ENCODE assay signal across 8 mouse cellular contexts in the genomic region with DNA sequence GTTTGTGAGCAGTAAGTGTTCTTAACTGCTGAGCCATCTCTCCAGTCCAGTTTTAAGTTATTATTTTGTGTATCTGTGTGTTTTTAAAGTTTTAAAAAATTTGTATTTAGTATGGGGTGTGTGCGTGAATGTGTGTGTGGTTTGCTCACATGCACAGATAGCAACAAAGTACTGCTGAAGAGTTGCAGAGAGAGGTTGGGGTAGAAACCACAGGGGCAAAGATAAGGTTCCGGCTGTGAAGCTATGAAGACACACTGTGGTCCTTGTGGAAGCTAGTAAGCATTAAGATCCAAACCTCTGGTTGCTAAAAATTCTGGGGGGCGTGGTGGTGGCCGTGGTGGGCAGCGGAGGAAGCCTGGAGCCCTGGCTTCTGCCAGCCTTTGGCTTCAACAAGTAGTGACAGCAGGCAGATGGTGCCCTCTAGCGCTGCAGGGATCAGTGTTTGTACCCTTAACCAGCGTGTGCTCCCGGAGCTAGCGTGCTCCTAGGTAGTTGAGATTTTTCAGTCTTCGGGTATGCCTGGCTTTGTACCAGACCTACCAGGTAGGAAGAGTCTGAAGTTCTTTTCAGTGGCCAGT. TPM values are rescaled to one million over a fixed set of nuclear protein-coding genes. Genes with fewer than 3 reads are reported as not detected.
DNase-seq lines count a peak whose midpoint lies in the region; ATAC-seq and TF ChIP-seq lines count a peak whose summit lies in the region.

No protein-coding gene starts in this region.

- no peak for TF ChIP-seq POLR2A in myocyte (IDR thresholded peaks at IDR 0.05; ENCODE audit: insufficient read length, low read depth)

- H3K36me3 ChIP-seq in intestine, postnatal 0 days (ENCODE audit: control insufficient read depth, insufficient read depth): no peaks in the 10 kb centered on the region
- no peaks in the 10 kb centered on the region; the same call in 1 of the 2 replicates for H3K36me3 ChIP-seq in intestine, embryonic 15.5 days
- peaks cover 4% of the 10 kb centered on the region; the same call in 1 of the 2 replicates for H3K36me3 ChIP-seq in embryonic facial prominence, embryonic 14.5 days (ENCODE audit: control insufficient read depth, insufficient read depth, low read length)
- no peaks in the 10 kb centered on the region for H3K36me3 ChIP-seq in myocyte (ENCODE audit: control insufficient read depth, insufficient read depth)
- peaks cover 15% of the 10 kb centered on the region for H3K36me3 ChIP-seq in limb, embryonic 10.5 days

- no peak overlapping the region for H3ac ChIP-seq in myocyte (ENCODE audit: control insufficient read depth, insufficient read length)

- H3K4me2 ChIP-seq in intestine, postnatal 0 days (replicated peaks; ENCODE audit: low read depth): no peak overlapping the region
- no peak overlapping the region for H3K4me2 ChIP-seq in intestine, embryonic 15.5 days (replicated peaks)
- H3K4me2 ChIP-seq in embryonic facial prominence, embryonic 14.5 days (ENCODE audit: low read depth, low read length): no peak overlapping the region
- no peak overlapping the region for H3K4me2 ChIP-seq in myocyte (ENCODE audit: low read depth)

- no peaks in the 10 kb centered on the region for H3K9me3 ChIP-seq in intestine, postnatal 0 days (ENCODE audit: control insufficient read depth)
- no peaks in the 10 kb centered on the region for H3K9me3 ChIP-seq in intestine, embryonic 15.5 days
- no peaks in the 10 kb centered on the region for H3K9me3 ChIP-seq in embryonic facial prominence, embryonic 14.5 days (ENCODE audit: control insufficient read depth, low read length)
- H3K9me3 ChIP-seq in limb, embryonic 10.5 days (replicated peaks): no peaks in the 10 kb centered on the region

- no peak overlapping the region for H3K9ac ChIP-seq in intestine, postnatal 0 days (ENCODE audit: low read depth, low read length)
- H3K9ac ChIP-seq in intestine, embryonic 15.5 days: no peak overlapping the region
- no peak overlapping the region for H3K9ac ChIP-seq in embryonic facial prominence, embryonic 14.5 days (ENCODE audit: low read depth, low read length)

- no peaks in the 10 kb centered on the region for H3K4me1 ChIP-seq in intestine, postnatal 0 days (replicated peaks; ENCODE audit: control insufficient read depth, insufficient read depth, low read length)
- H3K4me1 ChIP-seq in intestine, embryonic 15.5 days (replicated peaks): peaks cover 5% of the 10 kb centered on the region
- H3K4me1 ChIP-seq in embryonic facial prominence, embryonic 14.5 days (ENCODE audit: control insufficient read depth, insufficient read depth, low read length): 0 out of 2 replicates have a peak, but pooled peaks cover 5% of the 10 kb centered on the region
- peaks cover 6% of the 10 kb centered on the region for H3K4me1 ChIP-seq in limb, embryonic 10.5 days

- 48% methylated on average over 10 of the region's 10 CpGs for WGBS in intestine, postnatal 0 days
- WGBS in intestine, embryonic 15.5 days: 48% methylated on average over 10 of the region's 10 CpGs
- 64% methylated on average over 10 of the region's 10 CpGs for WGBS in embryonic facial prominence, embryonic 14.5 days
- WGBS in limb, embryonic 10.5 days: 61% methylated on average over 10 of the region's 10 CpGs

- H3K27ac ChIP-seq in intestine, postnatal 0 days (ENCODE audit: low read depth, low read length): no peak overlapping the region
- H3K27ac ChIP-seq in intestine, embryonic 15.5 days: no peak overlapping the region
- H3K27ac ChIP-seq in embryonic facial prominence, embryonic 14.5 days (replicated peaks; ENCODE audit: low read depth, low read length): no peak overlapping the region
- no peak overlapping the region for H3K27ac ChIP-seq in limb, embryonic 10.5 days

- no peaks in the 10 kb centered on the region for H3K79me2 ChIP-seq in myocyte (ENCODE audit: control insufficient read depth, insufficient read depth)

- peak; percentile 33 for DNase-seq in ZHBTc4 (ENCODE audit: low read depth, low spot score)
- peak; percentile 56 for DNase-seq in embryonic facial prominence, embryonic 14.5 days (ENCODE audit: low spot score)
- DNase-seq in kidney, postnatal 4 days: peak; percentile 67 to 78
- DNase-seq in thymus, postnatal 36 days: peak; percentile 75 to 77
- no peak for DNase-seq in limb, embryonic 10.5 days (ENCODE audit: low spot score)

- no peaks in the 10 kb centered on the region for H3K27me3 ChIP-seq in intestine, postnatal 0 days (replicated peaks; ENCODE audit: control insufficient read depth, insufficient read depth, low read length)
- no peaks in the 10 kb centered on the region for H3K27me3 ChIP-seq in intestine, embryonic 15.5 days (replicated peaks)
- H3K27me3 ChIP-seq in embryonic facial prominence, embryonic 14.5 days (replicated peaks; ENCODE audit: control insufficient read depth, insufficient read depth, low read length): no peaks in the 10 kb centered on the region
- no peaks in the 10 kb centered on the region for H3K27me3 ChIP-seq in myocyte (ENCODE audit: control insufficient read depth, insufficient read depth, insufficient read length)
- no peaks in the 10 kb centered on the region for H3K27me3 ChIP-seq in limb, embryonic 10.5 days (ENCODE audit: low read depth, poor library complexity, severe bottlenecking)

- H3K4me3 ChIP-seq in intestine, postnatal 0 days (ENCODE audit: low read depth, low read length): no peak overlapping the region
- H3K4me3 ChIP-seq in intestine, embryonic 15.5 days (replicated peaks): no peak overlapping the region
- no peak overlapping the region for H3K4me3 ChIP-seq in embryonic facial prominence, embryonic 14.5 days (ENCODE audit: low read depth, low read length)
- no peak overlapping the region for H3K4me3 ChIP-seq in myocyte
- H3K4me3 ChIP-seq in limb, embryonic 10.5 days: no peak overlapping the region

- peak; percentile 76 for TF ChIP-seq CTCF in intestine, postnatal 0 days (IDR thresholded peaks at IDR 0.05; ENCODE audit: low read depth)

- no peak for ATAC-seq in intestine, postnatal 0 days
- ATAC-seq in intestine, embryonic 15.5 days: no peak
- no peak for ATAC-seq in embryonic facial prominence, embryonic 14.5 days (ENCODE audit: low read depth)

TF ChIP-seq in myocyte, 11 proteins besides CTCF, POLR2A, EP300 and RAD21:
- TF ChIP-seq TCF3 (IDR thresholded peaks at IDR 0.05; ENCODE audit: insufficient read length, low read depth) (no peak), POLR2AphosphoS2 (IDR thresholded peaks at IDR 0.05; ENCODE audit: insufficient read length, low read depth) (peak; percentile 67), MYOD1 (IDR thresholded peaks at IDR 0.05; ENCODE audit: control insufficient read depth in 1 of 3, insufficient read length in 2 of 3, low read depth in 2 of 3) (no peak), SRF (IDR thresholded peaks at IDR 0.05; ENCODE audit: control insufficient read depth, insufficient read length, low read depth) (no peak), E2F4 (IDR thresholded peaks at IDR 0.05; ENCODE audit: insufficient read depth) (no peak)

RNA-seq across cellular contexts. Expression of a gene that starts 13.7 kb away (rescaled TPM):
- 13.7 and 14.0 TPM in 2 replicates for polyA plus RNA-seq in intestine, postnatal 0 days (2015; fragmentation: Nextera tagmentation; extraction: Ambion mirVana)
- 73.0 and 77.0 TPM in 2 replicates for polyA plus RNA-seq in intestine, embryonic 15.5 days (2015; fragmentation: Nextera tagmentation; extraction: Ambion mirVana)
- polyA plus RNA-seq in embryonic facial prominence, embryonic 14.5 days (2014; fragmentation: Nextera tagmentation; extraction: Ambion mirVana): 37.7 and 39.8 TPM in 2 replicates
- polyA plus RNA-seq in myocyte (2012; fragmentation: generic; extraction: Trizol): 70.7 TPM
- 56.7 and 57.9 TPM in 2 replicates for polyA plus RNA-seq in limb, embryonic 10.5 days (2016; fragmentation: Nextera tagmentation; extraction: Ambion mirVana)

RNA-seq across cellular contexts. Expression of a gene that starts 20.6 kb away (rescaled TPM):
- 35.7 and 42.8 TPM in 2 replicates for polyA plus RNA-seq in intestine, postnatal 0 days (2015; fragmentation: Nextera tagmentation; extraction: Ambion mirVana)
- polyA plus RNA-seq in intestine, embryonic 15.5 days (2015; fragmentation: Nextera tagmentation; extraction: Ambion mirVana): 59.6 and 60.4 TPM in 2 replicates
- 28.8 and 29.3 TPM in 2 replicates for polyA plus RNA-seq in embryonic facial prominence, embryonic 14.5 days (2014; fragmentation: Nextera tagmentation; extraction: Ambion mirVana)
- 24.8 TPM for polyA plus RNA-seq in myocyte (2012; fragmentation: generic; extraction: Trizol)
- 52.1 and 59.0 TPM in 2 replicates for polyA plus RNA-seq in limb, embryonic 10.5 days (2016; fragmentation: Nextera tagmentation; extraction: Ambion mirVana)

RNA-seq across cellular contexts. Expression of a gene that starts 28.0 kb away (rescaled TPM):
- 2.5 and 3.2 TPM in 2 replicates for polyA plus RNA-seq in intestine, postnatal 0 days (2015; fragmentation: Nextera tagmentation; extraction: Ambion mirVana)
- polyA plus RNA-seq in intestine, embryonic 15.5 days (2015; fragmentation: Nextera tagmentation; extraction: Ambion mirVana): 10.7 and 11.3 TPM in 2 replicates
- 4.8 and 5.4 TPM in 2 replicates for polyA plus RNA-seq in embryonic facial prominence, embryonic 14.5 days (2014; fragmentation: Nextera tagmentation; extraction: Ambion mirVana)
- 17.2 TPM for polyA plus RNA-seq in myocyte (2012; fragmentation: generic; extraction: Trizol)
- polyA plus RNA-seq in limb, embryonic 10.5 days (2016; fragmentation: Nextera tagmentation; extraction: Ambion mirVana): 23.5 and 25.5 TPM in 2 replicates
